Mouse (Mus musculus): Measurements from ENCODE around the gene Cacnb3.

DNA sequence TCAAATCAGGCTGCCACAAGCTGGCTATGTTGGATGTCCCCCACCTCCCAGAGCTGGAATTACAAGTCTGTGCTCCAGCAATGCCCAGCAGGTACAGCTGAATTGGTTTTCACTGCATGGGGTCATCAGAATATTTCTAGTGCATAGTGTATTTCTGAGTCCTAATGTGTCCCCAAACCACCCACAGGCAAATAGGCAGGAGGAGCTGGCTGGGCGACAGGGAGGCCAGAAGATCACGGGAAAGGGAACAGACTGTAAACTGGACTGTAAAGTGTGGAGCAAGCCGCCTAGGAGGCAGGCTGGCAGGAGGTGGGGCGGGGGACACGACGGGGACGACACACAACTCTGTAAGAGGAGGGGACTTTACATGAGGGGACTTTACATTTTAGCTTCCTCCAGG lies 8.4 kb upstream of the Cacnb3 start:
- TF ChIP-seq CTCF (IDR thresholded peaks at IDR 0.05; ENCODE audit: low read depth, low read length) (no peak), POLR2A (IDR thresholded peaks at IDR 0.05; ENCODE audit: borderline replicate concordance, low read depth, low read length) (no peak)
